In genomic region chr16:49977276-49977675, GRCm38 (mm10) we compare ENCODE assay signal across 20 mouse cellular contexts.
"Had no signal": no experiment of that assay in that cellular context is flagged by ENCODE, and none has a peak within 500 bp of the region (broad histone marks: within the 10 kb centered on the region; RNA-seq: fewer than 3 reads in every experiment).

No protein-coding gene starts in this region.

- H3K4me3 ChIP-seq: heart, adult 2 months; hindbrain, embryonic 10.5 days; hindbrain, embryonic 12.5 days; intestine, embryonic 15.5 days; layer of hippocampus, adult 2 months; limb, embryonic 10.5 days; limb, embryonic 12.5 days; liver, embryonic 13.5 days; liver, embryonic 15.5 days had no signal

- H3K27me3 ChIP-seq: hindbrain, embryonic 12.5 days; intestine, embryonic 15.5 days; limb, embryonic 12.5 days; liver, embryonic 13.5 days; liver, embryonic 15.5 days had no signal

- H3K36me3 ChIP-seq: hindbrain, embryonic 10.5 days; hindbrain, embryonic 12.5 days; intestine, embryonic 15.5 days; limb, embryonic 10.5 days; limb, embryonic 12.5 days; liver, embryonic 13.5 days; liver, embryonic 15.5 days had no signal

- DNase-seq: gastrocnemius, postnatal 10 days; heart, adult 2 months; heart, postnatal 10 days; heart, postnatal 4 days; kidney, adult 18-20 months; kidney, adult 8-10 months; kidney, postnatal 10 days; kidney, postnatal 25 days; kidney, postnatal 4 days; layer of hippocampus, adult 9-11 months; layer of hippocampus, postnatal 36 days; liver; liver, embryonic 13.5 days had no signal
